Mouse (Mus musculus): ENCODE data around the gene Trappc2l. TPM values are rescaled to one million over a fixed set of nuclear protein-coding genes. Genes with fewer than 3 reads are reported as not detected.

Trappc2l gene
- total RNA-seq (2023): 34.8 TPM

GRCm38 (mm10) chr8:122611295-122612133 is at the start of gene Trappc2l, which contains the start of gene Galns:
Gene Trappc2l (plus strand): TSS chr8:122611640.
Gene Galns (minus strand): TSS chr8:122611463.

GRCm38 (mm10) chr8:122567361-122568108 is 43.9 kb upstream of the Trappc2l start, which contains the start of gene Cdt1:
Gene Cdt1 (plus strand): TSS chr8:122568015.

GRCm38 (mm10) chr8:122576648-122577022 is 34.8 kb upstream of the Trappc2l start, which contains the start of gene Aprt:
Gene Aprt (minus strand): TSS chr8:122576909.

GRCm38 (mm10) chr8:122622727-122623126 is 11.3 kb downstream of the Trappc2l start, which contains the start of gene Pabpn1l:
Gene Pabpn1l (minus strand): TSS chr8:122622739.

Other genes starting within 250 kb of the Trappc2l start
- 102 TPM for gene Zc3h18, start 235.0 kb upstream of the Trappc2l start, total RNA-seq (2023)
- not detected for gene Il17c, start 189.6 kb upstream of the Trappc2l start, total RNA-seq (2023)
- 143 TPM for gene Cyba, start 178.7 kb upstream of the Trappc2l start, total RNA-seq (2023)
- gene Mvd, start 168.2 kb upstream of the Trappc2l start, total RNA-seq (2023): 9.9 TPM
- 1.3 TPM for gene Snai3, start 150.9 kb upstream of the Trappc2l start, total RNA-seq (2023)
- 67.6 TPM for gene Rnf166, start 135.6 kb upstream of the Trappc2l start, total RNA-seq (2023)
- 57.6 TPM for gene Ctu2, start 135.5 kb upstream of the Trappc2l start, total RNA-seq (2023)
- 48.5 TPM for gene Piezo1, start 60.3 kb upstream of the Trappc2l start, total RNA-seq (2023)
- gene Cdt1, start 43.6 kb upstream of the Trappc2l start, total RNA-seq (2023): 75.8 TPM
- gene Aprt, start 34.7 kb upstream of the Trappc2l start, total RNA-seq (2023): 75.6 TPM
- 7.9 TPM for gene Galns, start 177 bp upstream of the Trappc2l start, total RNA-seq (2023)
- gene Pabpn1l, start 11.1 kb downstream of the Trappc2l start, total RNA-seq (2023): not detected
- gene Cbfa2t3, start 87.5 kb downstream of the Trappc2l start, total RNA-seq (2023): 8.0 TPM
- 8.6 TPM for gene Acsf3, start 163.8 kb downstream of the Trappc2l start, total RNA-seq (2023)
- gene Cdh15, start 236.3 kb downstream of the Trappc2l start, total RNA-seq (2023): not detected

Data from CD4-positive naive resting alpha-beta T cell, adult 76 days (primary cell).